Mouse (Mus musculus): ENCODE measurements at regions not wholly inside any gene's neighbourhood (a gene's known extent, or its start where the extent isn't known, plus 50 kb on each side); places are given as distances from the start of the nearest gene placed in this dataset.

- TF ChIP-seq POLR2A (IDR thresholded peaks at IDR 0.05; ENCODE audit: borderline replicate concordance, extremely low read depth, insufficient read depth, insufficient read length, poor library complexity, severe bottlenecking) (no peak), CTCF (IDR thresholded peaks at IDR 0.05; ENCODE audit: borderline replicate concordance, extremely low read depth, insufficient read depth, insufficient read length) (no peak)
Observed at GRCm38 (mm10) chr3:41453525-41453924, 102.0 kb upstream of the Jade1 start.

Data from brain, embryonic 14.5 days (tissue).